Mouse (Mus musculus): ENCODE measurements around the gene Skap1.

GRCm38 (mm10) chr11:96425193-96425592, 39.2 kb upstream of the Skap1 start:
- TF ChIP-seq CTCF (IDR thresholded peaks at IDR 0.05) (no peak), POLR2A (IDR thresholded peaks at IDR 0.05; ENCODE audit: insufficient read depth, low read depth, low read length) (no peak), EP300 (IDR thresholded peaks at IDR 0.05; ENCODE audit: insufficient read depth, low read depth, low read length) (no peak)
